Mouse (Mus musculus): ENCODE data around the gene Psma3.

The Psma3 gene

GRCm38 (mm10) chr12:70974441-70975266, at the start of gene Psma3:
Gene Psma3, plus strand, starts transcription at chr12:70974621.
- in situ Hi-C loops (cut with MboI; ENCODE audit: low pct_unique_long_range_greater_than_20kb in 1 of 2, low sequenced_read_pairs in 2 of 2, unreplicated experiment in 1 of 2) = no loop called here

- in situ Hi-C loops (cut with MboI; ENCODE audit: low pct_unique_long_range_greater_than_20kb in 1 of 2, low sequenced_read_pairs in 2 of 2, unreplicated experiment in 1 of 2) = no loop called here
These were observed 44.6 kb upstream of the Psma3 start for GRCm38 (mm10) chr12:70929781-70930180.

DNA sequence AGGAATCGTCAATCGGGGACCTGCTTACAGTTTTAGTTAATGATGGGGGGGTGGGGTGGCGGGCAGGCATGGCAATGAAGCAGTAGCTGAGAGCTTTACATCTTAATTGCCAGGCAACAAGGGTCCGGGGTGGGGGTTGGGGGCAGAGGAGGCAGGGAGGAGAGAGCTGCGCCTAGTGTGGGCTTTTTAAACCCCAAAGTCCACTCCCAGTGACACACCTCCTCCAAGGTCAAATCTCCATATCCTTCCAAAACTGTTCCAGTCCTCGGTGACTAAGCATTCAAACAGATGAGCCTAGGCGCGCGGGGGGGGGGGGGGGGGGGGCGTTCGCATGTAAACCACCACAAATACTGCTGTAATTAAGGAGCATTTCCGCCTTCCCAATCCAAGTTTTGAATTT, 37.3 kb upstream of the Psma3 start:
- in situ Hi-C loops (cut with MboI; ENCODE audit: low pct_unique_long_range_greater_than_20kb in 1 of 2, low sequenced_read_pairs in 2 of 2, unreplicated experiment in 1 of 2) = no loop called here

DNA sequence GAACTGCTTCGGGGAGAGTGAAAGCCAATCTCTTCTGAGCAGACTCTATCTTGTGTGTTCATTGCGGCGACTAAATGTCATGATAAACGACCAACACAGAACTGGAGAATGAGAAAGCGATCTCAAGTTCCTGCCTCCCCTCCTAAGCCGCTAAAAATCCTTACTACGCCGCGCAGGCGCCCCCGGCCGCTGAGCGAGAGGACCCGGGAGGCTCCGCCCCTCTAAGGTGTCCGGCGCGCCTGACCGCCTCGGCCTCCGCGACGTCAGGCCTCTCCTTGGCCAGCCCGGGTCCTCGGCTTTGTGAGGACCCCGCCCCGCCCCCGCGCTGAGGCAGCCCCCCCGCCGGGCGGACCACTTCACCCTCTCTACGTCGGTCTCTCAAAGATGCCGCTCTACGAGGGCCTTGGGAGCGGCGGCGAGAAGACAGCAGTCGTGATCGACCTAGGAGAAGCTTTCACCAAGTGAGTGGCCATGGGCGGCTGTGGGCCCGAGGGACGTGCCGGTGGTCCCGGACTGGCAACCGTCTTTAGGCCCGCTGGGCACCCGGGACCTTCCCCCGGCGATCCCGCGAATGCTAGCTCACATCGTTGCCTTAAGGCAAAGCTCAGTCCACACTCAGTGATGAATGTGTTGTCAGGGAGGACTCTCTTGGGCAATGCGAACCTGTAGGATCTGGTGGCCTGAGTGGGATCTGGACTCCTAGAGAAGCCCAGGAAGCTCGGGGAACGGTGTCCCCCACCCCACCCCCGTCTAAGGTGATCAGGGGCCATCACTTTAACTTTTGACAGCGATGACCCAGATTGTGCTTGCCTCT, 36.6 kb upstream of the Psma3 start, which contains the start of gene Actr10:
Actr10 (plus strand) TSS at position 287 of the 814 bp plus-strand sequence.
- in situ Hi-C loops (cut with MboI; ENCODE audit: low pct_unique_long_range_greater_than_20kb in 1 of 2, low sequenced_read_pairs in 2 of 2, unreplicated experiment in 1 of 2) = no loop called here

DNA sequence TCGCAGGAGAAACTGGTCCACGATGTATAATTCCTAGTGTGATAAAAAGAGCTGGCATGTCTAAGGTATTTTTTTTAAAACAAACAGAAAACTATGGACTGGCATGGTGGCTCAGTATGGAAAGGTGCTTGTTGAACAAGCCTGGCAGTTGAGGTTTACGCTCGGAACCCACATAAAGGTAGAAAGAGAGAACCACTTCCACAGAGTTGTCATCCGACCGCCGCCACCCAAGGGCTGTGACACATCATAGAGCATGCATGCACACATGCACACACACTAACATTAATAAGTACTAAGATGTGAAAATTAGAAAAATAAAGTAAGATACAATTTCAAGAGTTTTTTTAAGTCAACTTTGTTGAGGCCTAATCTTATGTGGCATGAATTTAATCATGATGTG, 33.6 kb upstream of the Psma3 start:
- in situ Hi-C loops (cut with MboI; ENCODE audit: low pct_unique_long_range_greater_than_20kb in 1 of 2, low sequenced_read_pairs in 2 of 2, unreplicated experiment in 1 of 2) = no loop called here

DNA sequence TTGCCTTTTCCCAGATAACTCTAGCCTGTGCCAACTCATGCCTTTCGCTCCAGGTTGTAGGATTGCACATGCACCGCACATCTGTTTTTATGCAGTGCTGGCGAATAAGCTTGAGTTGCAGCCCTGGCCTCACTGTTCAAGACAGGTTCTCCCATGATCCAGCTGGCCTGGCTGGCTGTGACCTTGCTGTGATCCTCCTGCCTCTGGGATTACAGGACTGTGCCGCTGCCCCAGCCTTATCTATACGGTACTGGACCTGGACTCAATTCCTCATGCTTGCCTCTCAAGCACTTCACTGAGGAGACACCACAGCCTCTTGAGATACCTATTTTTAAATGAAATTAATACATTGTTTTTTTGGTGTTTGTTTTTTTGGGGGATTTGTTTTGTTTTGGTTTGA, 30.2 kb upstream of the Psma3 start:
- in situ Hi-C loops (cut with MboI; ENCODE audit: low pct_unique_long_range_greater_than_20kb in 1 of 2, low sequenced_read_pairs in 2 of 2, unreplicated experiment in 1 of 2) = no loop called here

DNA sequence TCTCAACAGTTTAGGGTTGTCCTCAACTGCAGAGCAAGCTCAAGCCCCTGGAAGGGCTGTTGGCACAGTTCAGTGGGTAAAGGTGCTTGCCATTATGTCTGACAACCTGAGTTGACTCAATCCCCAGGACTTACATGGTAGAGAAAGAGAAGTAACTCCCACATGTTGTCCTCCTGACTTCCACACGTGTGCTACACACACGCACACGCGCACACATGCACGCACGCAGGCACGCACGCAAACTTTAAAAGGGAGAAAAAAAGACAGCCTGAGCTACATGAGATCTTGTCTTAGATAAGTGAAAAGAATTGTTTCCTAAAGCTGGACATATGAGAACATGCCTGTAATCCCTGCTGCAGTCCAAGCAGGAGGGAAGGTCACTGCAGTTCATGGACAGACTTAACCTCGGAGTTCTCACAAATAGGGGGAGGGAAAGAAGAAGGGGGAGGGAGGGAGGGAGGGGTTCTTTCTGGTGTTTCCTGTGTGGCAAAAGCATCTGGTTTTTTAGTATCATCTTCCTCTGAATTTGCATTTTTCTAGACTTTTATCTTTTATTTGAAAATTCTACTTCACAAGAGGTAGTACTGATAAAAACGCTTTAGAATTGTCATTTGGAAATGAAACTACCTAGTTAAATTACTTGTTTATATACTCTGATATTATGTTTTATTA, 27.7 kb upstream of the Psma3 start:
- in situ Hi-C loops (cut with MboI; ENCODE audit: low pct_unique_long_range_greater_than_20kb in 1 of 2, low sequenced_read_pairs in 2 of 2, unreplicated experiment in 1 of 2) = no loop called here

DNA sequence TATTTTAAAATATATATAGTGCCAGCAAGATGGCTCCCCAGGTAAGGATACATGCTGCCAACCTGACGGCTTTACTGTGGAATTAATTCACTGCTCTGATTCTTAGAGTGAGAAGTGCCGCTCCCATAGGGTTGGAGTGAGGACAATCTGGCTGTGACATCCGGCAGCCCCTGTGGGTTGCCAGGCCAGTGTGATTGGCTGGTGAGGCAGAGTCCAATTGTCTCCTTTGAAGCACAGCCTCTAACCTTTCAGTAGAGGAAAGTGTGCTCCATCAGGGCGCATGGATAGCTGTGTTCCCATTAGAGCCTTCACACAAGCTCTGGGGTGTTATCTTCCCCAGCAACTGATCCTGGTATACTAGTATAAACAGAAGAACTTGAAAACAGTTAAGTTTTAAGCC, 15.8 kb upstream of the Psma3 start:
- in situ Hi-C loops (cut with MboI; ENCODE audit: low pct_unique_long_range_greater_than_20kb in 1 of 2, low sequenced_read_pairs in 2 of 2, unreplicated experiment in 1 of 2) = no loop called here

GRCm38 (mm10) chr12:70967581-70967980, 6.8 kb upstream of the Psma3 start:
- in situ Hi-C loops (cut with MboI; ENCODE audit: low pct_unique_long_range_greater_than_20kb in 1 of 2, low sequenced_read_pairs in 2 of 2, unreplicated experiment in 1 of 2) = no loop called here

DNA sequence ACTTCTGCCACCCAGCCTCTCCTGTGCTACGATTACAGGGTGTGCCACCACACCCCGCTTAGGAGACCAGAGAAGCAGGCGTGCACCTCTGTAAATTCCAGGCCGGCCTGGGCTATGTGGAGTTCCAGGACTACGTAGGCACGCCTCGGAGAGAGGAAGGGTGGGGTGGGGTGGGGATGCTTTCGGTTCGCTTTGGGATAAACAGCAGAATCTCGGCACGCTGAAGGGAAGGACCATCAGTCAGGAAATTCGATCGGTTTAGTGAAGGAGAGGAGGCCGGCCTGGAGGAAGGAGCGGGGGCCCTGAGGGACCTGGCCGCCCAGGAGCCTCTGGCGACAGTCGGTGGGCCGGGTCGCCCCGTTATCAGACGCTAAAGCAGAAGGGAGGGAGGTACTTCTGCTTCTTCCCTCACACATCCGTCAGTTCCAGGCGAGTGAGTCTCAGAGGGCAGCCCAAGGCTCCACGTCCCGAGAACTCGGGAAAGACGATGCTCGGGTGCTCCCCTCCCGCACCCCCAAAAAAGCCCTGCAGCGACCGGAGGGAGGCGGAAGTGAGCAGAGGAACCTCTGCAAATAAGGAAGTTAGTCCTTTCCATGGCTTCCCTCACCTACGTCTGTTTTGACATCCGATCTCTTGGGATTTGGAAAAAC, 6.2 kb upstream of the Psma3 start:
- in situ Hi-C loops (cut with MboI; ENCODE audit: low pct_unique_long_range_greater_than_20kb in 1 of 2, low sequenced_read_pairs in 2 of 2, unreplicated experiment in 1 of 2) = no loop called here

DNA sequence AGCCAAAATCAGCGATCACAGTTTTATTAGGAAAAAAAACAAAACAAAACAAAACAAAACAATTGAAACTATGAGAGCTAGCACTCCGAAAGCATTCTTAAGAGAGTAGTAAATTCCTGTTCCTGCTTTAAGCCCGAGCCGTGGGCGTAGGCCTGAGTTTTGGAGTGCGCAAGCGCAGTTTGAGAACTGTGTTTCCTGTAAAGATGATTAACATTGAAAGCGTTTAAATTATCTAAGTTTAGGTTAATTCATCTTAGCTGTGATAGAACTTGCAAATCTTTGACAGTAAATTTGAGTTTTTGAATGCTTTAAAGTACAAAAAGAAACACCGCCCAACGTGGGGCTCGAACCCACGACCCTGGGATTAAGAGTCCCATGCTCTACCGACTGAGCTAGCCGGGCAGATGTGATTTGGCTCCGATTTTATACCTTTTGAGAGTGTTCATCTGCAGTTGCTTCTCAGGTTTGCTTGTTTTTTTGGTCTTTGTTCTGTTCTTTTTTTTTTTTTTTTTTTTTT, 5.6 kb upstream of the Psma3 start:
- in situ Hi-C loops (cut with MboI; ENCODE audit: low pct_unique_long_range_greater_than_20kb in 1 of 2, low sequenced_read_pairs in 2 of 2, unreplicated experiment in 1 of 2) = no loop called here

DNA sequence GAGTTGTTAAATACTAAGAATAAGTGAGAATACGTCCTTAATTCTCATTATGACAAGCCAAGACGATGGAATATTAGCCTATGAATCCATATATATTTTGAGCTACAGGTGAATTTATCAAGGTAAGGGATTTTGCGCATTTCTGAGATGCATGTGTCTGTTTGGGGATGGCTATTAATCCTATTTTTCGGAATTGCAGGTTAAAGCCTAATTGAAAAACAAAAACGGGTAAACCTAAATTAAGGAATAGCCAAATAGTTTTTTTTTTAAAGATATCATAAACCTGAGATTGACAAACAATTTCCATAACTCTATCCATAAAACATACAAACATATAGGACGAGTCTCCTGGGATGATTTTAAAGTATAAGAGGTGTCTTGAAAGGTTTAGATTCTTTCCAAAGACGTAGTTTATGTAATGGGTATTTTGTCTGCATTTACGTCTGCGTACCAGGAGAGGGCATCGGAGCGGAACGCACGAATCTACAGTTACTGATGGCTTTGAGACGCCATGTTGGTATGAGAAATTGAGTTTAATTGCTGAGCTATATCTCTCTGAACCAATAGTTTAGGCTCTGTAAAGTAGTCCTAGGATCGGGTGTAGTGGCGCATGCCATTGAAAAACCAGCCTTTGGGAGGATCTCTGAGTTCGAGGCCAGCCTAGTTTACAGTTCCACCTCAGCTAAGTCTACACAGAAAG, 4.8 kb upstream of the Psma3 start:
- in situ Hi-C loops (cut with MboI; ENCODE audit: low pct_unique_long_range_greater_than_20kb in 1 of 2, low sequenced_read_pairs in 2 of 2, unreplicated experiment in 1 of 2) = no loop called here

GRCm38 (mm10) chr12:70973831-70974230, 590 bp upstream of the Psma3 start:
- in situ Hi-C loops (cut with MboI; ENCODE audit: low pct_unique_long_range_greater_than_20kb in 1 of 2, low sequenced_read_pairs in 2 of 2, unreplicated experiment in 1 of 2) = no loop called here

DNA sequence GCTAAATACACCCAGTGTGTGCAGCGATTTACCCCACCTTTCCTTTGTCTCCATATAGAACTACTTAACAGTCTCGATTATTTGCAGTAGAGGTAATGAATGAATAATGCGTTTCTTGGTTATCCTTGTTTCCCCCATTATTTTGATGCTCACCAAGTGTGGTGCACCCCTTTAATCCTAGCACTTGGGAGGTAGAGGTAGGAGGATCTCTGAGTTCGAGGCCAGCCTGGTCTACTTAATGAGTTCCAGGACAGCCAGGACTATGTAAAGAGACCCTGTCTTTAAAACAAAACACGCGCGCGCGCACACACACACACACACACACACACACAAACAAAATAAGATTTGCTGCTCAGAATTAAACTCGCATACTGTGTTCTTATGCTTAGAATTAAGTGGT, 985 bp downstream of the Psma3 start:
- in situ Hi-C loops (cut with MboI; ENCODE audit: low pct_unique_long_range_greater_than_20kb in 1 of 2, low sequenced_read_pairs in 2 of 2, unreplicated experiment in 1 of 2) = no loop called here

GRCm38 (mm10) chr12:70975891-70976290, 1.5 kb downstream of the Psma3 start:
- in situ Hi-C loops (cut with MboI; ENCODE audit: low pct_unique_long_range_greater_than_20kb in 1 of 2, low sequenced_read_pairs in 2 of 2, unreplicated experiment in 1 of 2) = no loop called here

- in situ Hi-C loops (cut with MboI; ENCODE audit: low pct_unique_long_range_greater_than_20kb in 1 of 2, low sequenced_read_pairs in 2 of 2, unreplicated experiment in 1 of 2) = no loop called here
These were observed 3.9 kb downstream of the Psma3 start for GRCm38 (mm10) chr12:70978345-70978744.

DNA sequence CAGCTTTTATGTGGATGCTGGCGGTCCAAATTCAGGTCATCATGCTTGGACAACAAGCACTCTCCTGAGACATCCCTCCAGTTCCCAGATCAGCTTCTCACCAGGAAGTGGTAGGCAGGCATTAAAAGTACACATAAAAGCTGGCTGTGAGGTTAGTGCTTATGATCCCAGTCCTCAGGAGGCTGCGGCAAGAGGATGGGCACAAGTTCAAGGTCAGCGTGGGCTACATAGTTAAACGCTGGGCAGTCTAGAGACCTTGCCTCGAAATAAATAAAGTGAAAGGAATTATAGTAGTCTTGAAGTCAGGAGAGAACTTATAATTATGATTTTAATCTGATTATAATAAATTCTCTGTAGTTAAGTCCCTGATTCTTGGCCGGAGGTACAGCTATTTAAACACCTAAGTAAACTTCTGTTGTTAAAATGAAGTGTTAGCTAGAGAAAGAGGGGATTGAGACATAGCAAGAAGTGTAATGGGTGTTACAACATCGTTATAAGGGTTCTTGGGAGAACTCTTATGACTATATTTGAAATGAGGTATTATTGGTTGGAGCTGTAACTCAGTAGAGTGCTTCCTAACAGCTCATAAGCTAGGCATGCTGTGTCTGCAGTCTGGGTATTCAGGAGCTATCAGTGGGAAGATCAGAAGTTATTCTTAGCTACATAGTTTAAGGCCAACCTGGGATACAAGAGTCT, 10.6 kb downstream of the Psma3 start:
- in situ Hi-C loops (cut with MboI; ENCODE audit: low pct_unique_long_range_greater_than_20kb in 1 of 2, low sequenced_read_pairs in 2 of 2, unreplicated experiment in 1 of 2) = no loop called here

Data from mouse embryonic stem cell (cell line).